In genomic region chr17:33539106-33539675, GRCm38 (mm10) we compare ENCODE assay signal across 10 mouse cellular contexts. TPM values are rescaled to one million over a fixed set of nuclear protein-coding genes. Genes with fewer than 3 reads are reported as not detected.
DNase-seq lines count a peak whose midpoint lies in the region; ATAC-seq and TF ChIP-seq lines count a peak whose summit lies in the region.
"Had no signal": no experiment of that assay in that cellular context is flagged by ENCODE, and none has a peak within 500 bp of the region (broad histone marks: within the 10 kb centered on the region; RNA-seq: fewer than 3 reads in every experiment).

No protein-coding gene starts in this region.

- TF ChIP-seq EP300 in heart, postnatal 0 days (IDR thresholded peaks at IDR 0.05; ENCODE audit: low read depth), result no peak

- no peaks in the 10 kb centered on the region for H3K27me3 ChIP-seq in liver, adult 2 months (ENCODE audit: control insufficient read depth, insufficient read depth, low read length)
- no peaks in the 10 kb centered on the region for H3K27me3 ChIP-seq in liver, embryonic 12.5 days (replicated peaks)
- no peaks in the 10 kb centered on the region for H3K27me3 ChIP-seq in heart, postnatal 0 days (ENCODE audit: control insufficient read depth, insufficient read depth, low read length)
- no peaks in the 10 kb centered on the region for H3K27me3 ChIP-seq in lung, embryonic 15.5 days
- H3K27me3 ChIP-seq in splenic B cell, adult 2 months (ENCODE audit: control insufficient read depth, insufficient read depth, low read length, poor library complexity, severe bottlenecking), result no peaks in the 10 kb centered on the region
- H3K27me3 ChIP-seq: heart, embryonic 13.5 days had no signal

- no peak overlapping the region for H3K4me3 ChIP-seq in liver, adult 2 months (ENCODE audit: insufficient read depth, low read depth, low read length)
- H3K4me3 ChIP-seq in liver, embryonic 12.5 days, result no peak overlapping the region
- no peak overlapping the region for H3K4me3 ChIP-seq in heart, postnatal 0 days (ENCODE audit: low read depth, low read length)
- H3K4me3 ChIP-seq in lung, embryonic 15.5 days, result no peak overlapping the region
- H3K4me3 ChIP-seq: heart, embryonic 13.5 days; myocyte had no signal

- TF ChIP-seq POLR2A in liver, adult 2 months (IDR thresholded peaks at IDR 0.05; ENCODE audit: extremely low read depth, insufficient read depth, low read length), result no peak
- TF ChIP-seq POLR2A in brain, embryonic 14.5 days (IDR thresholded peaks at IDR 0.05; ENCODE audit: borderline replicate concordance, extremely low read depth, insufficient read depth, insufficient read length, poor library complexity, severe bottlenecking), result no peak

- H3K4me2 ChIP-seq in liver, embryonic 12.5 days, result no peak overlapping the region
- no peak overlapping the region for H3K4me2 ChIP-seq in heart, postnatal 0 days (ENCODE audit: low read depth, low read length)
- H3K4me2 ChIP-seq in lung, embryonic 15.5 days, result no peak overlapping the region
- H3K4me2 ChIP-seq: heart, embryonic 13.5 days had no signal

- peak; percentile 40 to 47 for DNase-seq in adrenal gland, adult 18-20 months (ENCODE audit: low spot score in 2 of 2)
- DNase-seq in adrenal gland, postnatal 4 days (ENCODE audit: low spot score in 2 of 2), result no peak
- peak; percentile 49 for DNase-seq in liver, adult 2 months (ENCODE audit: extremely low read depth, low read depth, low spot score)
- DNase-seq in brain, embryonic 14.5 days (ENCODE audit: low read depth), result peak; percentile 79
- no peak for DNase-seq in heart, postnatal 0 days (ENCODE audit: low spot score)
- peak; percentile 74 for DNase-seq in splenic B cell, adult 2 months (ENCODE audit: low read depth, low spot score)

- peak; percentile 47 for TF ChIP-seq CTCF in liver, adult 2 months (IDR thresholded peaks at IDR 0.05; ENCODE audit: low read depth, low read length)
- peak; percentile 67; the same call in 1 of the 2 replicates for TF ChIP-seq CTCF in brain, embryonic 14.5 days (IDR thresholded peaks at IDR 0.05; ENCODE audit: borderline replicate concordance, extremely low read depth, insufficient read depth, insufficient read length)
- peak; percentile 72 for TF ChIP-seq CTCF in heart, postnatal 0 days (IDR thresholded peaks at IDR 0.05; ENCODE audit: low read depth)

- no peak overlapping the region for H3K27ac ChIP-seq in liver, adult 2 months (replicated peaks; ENCODE audit: insufficient read depth, low read depth, low read length)
- H3K27ac ChIP-seq in liver, embryonic 12.5 days, result no peak overlapping the region
- H3K27ac ChIP-seq in heart, postnatal 0 days (ENCODE audit: low read depth), result no peak overlapping the region
- no peak overlapping the region for H3K27ac ChIP-seq in lung, embryonic 15.5 days
- H3K27ac ChIP-seq: heart, embryonic 13.5 days had no signal

- ATAC-seq in liver, embryonic 12.5 days, result no peak
- ATAC-seq in heart, postnatal 0 days (ENCODE audit: insufficient read depth, low read depth), result no peak
- peak; percentile 36; the same call in 1 of the 2 replicates for ATAC-seq in lung, embryonic 15.5 days (ENCODE audit: borderline replicate concordance, extremely low read depth, low FRiP score, low TSS enrichment)

- no peaks in the 10 kb centered on the region for H3K36me3 ChIP-seq in liver, adult 2 months (ENCODE audit: control insufficient read depth, insufficient read depth, low read length)
- peaks cover 18% of the 10 kb centered on the region; the same call in 1 of the 2 replicates for H3K36me3 ChIP-seq in liver, embryonic 12.5 days
- H3K36me3 ChIP-seq in heart, postnatal 0 days (replicated peaks; ENCODE audit: control insufficient read depth, insufficient read depth, low read length), result peaks cover 10% of the 10 kb centered on the region; the same call in 1 of the 2 replicates
- peaks cover 77% of the 10 kb centered on the region for H3K36me3 ChIP-seq in lung, embryonic 15.5 days
- peaks cover 3% of the 10 kb centered on the region; the same call in 1 of the 2 replicates for H3K36me3 ChIP-seq in splenic B cell, adult 2 months (ENCODE audit: control insufficient read depth, insufficient read depth, low read length, poor library complexity, severe bottlenecking)

- H3K9me3 ChIP-seq in liver, embryonic 12.5 days (replicated peaks), result no peaks in the 10 kb centered on the region
- H3K9me3 ChIP-seq in heart, postnatal 0 days (replicated peaks; ENCODE audit: control insufficient read depth, low read length), result no peaks in the 10 kb centered on the region
- H3K9me3 ChIP-seq in lung, embryonic 15.5 days, result no peaks in the 10 kb centered on the region
- H3K9me3 ChIP-seq: heart, embryonic 13.5 days had no signal

- 83% methylated on average over 3 of the region's 3 CpGs for WGBS in liver, adult 2 months
- WGBS in liver, embryonic 12.5 days (ENCODE audit: insufficient replicate concordance), result 72% methylated on average over 3 of the region's 3 CpGs
- WGBS in heart, postnatal 0 days, result 76% methylated on average over 3 of the region's 3 CpGs
- WGBS in lung, embryonic 15.5 days, result 85% methylated on average over 3 of the region's 3 CpGs

- H3K4me1 ChIP-seq in liver, adult 2 months (ENCODE audit: control insufficient read depth, insufficient read depth, low read length), result no peaks in the 10 kb centered on the region
- H3K4me1 ChIP-seq in liver, embryonic 12.5 days, result no peaks in the 10 kb centered on the region
- no peaks in the 10 kb centered on the region for H3K4me1 ChIP-seq in heart, postnatal 0 days (ENCODE audit: control insufficient read depth, insufficient read depth)
- H3K4me1 ChIP-seq in lung, embryonic 15.5 days, result no peaks in the 10 kb centered on the region
- H3K4me1 ChIP-seq: heart, embryonic 13.5 days had no signal

- H3K79me2 ChIP-seq in liver, adult 2 months (ENCODE audit: control insufficient read depth, insufficient read depth, low read length), result no peaks in the 10 kb centered on the region

- no peak overlapping the region for H3K9ac ChIP-seq in liver, adult 2 months (ENCODE audit: low read depth, low read length)
- no peak overlapping the region for H3K9ac ChIP-seq in liver, embryonic 12.5 days
- no peak overlapping the region for H3K9ac ChIP-seq in heart, postnatal 0 days (replicated peaks; ENCODE audit: low read depth, low read length)
- H3K9ac ChIP-seq in lung, embryonic 15.5 days, result no peak overlapping the region
- H3K9ac ChIP-seq: heart, embryonic 13.5 days had no signal

RNA-seq across cellular contexts. Expression of gene Adamts10, which starts 15.2 kb away (rescaled TPM):
- total RNA-seq in adrenal gland, adult 18-20 months (2021), result 10 to 100 TPM; 20.4 to 21.7 TPM
- 10 to 100 TPM; 66.4 to 80.9 TPM for total RNA-seq in adrenal gland, postnatal 4 days (2021)
- 6.5 and 7.0 TPM in 2 replicates for total RNA-seq in liver, adult 2 months (2014; rRNA removed)
- polyA plus RNA-seq in liver, adult 2 months (2012; rRNA removed), result 6.6 and 8.6 TPM in 2 replicates
- 12.3 and 13.7 TPM in 2 replicates for polyA plus RNA-seq in liver, embryonic 12.5 days (2016; fragmentation: Nextera tagmentation; extraction: Ambion mirVana)
- 107 and 121 TPM in 2 replicates for polyA plus RNA-seq in brain, embryonic 14.5 days (2012; rRNA removed)
- 17.0 and 34.7 TPM in 2 replicates for total RNA-seq in heart, postnatal 0 days (2014; rRNA removed; ENCODE audit: low replicate concordance)
- 13.6 and 14.8 TPM in 2 replicates for polyA plus RNA-seq in heart, postnatal 0 days (2015; fragmentation: Nextera tagmentation; extraction: Ambion mirVana)
- 119 and 142 TPM in 2 replicates for polyA plus RNA-seq in lung, embryonic 15.5 days (2015; fragmentation: Nextera tagmentation; extraction: Ambion mirVana)

RNA-seq across cellular contexts. Expression of gene Myo1f, which starts 16.3 kb away (rescaled TPM):
- 1 to 10 TPM; 3.2 to 5.8 TPM for total RNA-seq in adrenal gland, adult 18-20 months (2021)
- total RNA-seq in adrenal gland, postnatal 4 days (2021), result 1 to 10 TPM; 3.0 to 3.6 TPM
- 1.7 and 2.9 TPM in 2 replicates for total RNA-seq in liver, adult 2 months (2014; rRNA removed)
- 1.1 and 1.4 TPM in 2 replicates for polyA plus RNA-seq in liver, adult 2 months (2012; rRNA removed)
- 7.4 and 8.5 TPM in 2 replicates for polyA plus RNA-seq in liver, embryonic 12.5 days (2016; fragmentation: Nextera tagmentation; extraction: Ambion mirVana)
- polyA plus RNA-seq in brain, embryonic 14.5 days (2012; rRNA removed), result 0.98 and 1.6 TPM in 2 replicates
- total RNA-seq in heart, postnatal 0 days (2014; rRNA removed; ENCODE audit: low replicate concordance), result 2.6 and 3.0 TPM in 2 replicates
- 1.1 and 1.6 TPM in 2 replicates for polyA plus RNA-seq in heart, postnatal 0 days (2015; fragmentation: Nextera tagmentation; extraction: Ambion mirVana)
- polyA plus RNA-seq in lung, embryonic 15.5 days (2015; fragmentation: Nextera tagmentation; extraction: Ambion mirVana), result 4.6 and 5.2 TPM in 2 replicates
- polyA plus RNA-seq: myocyte had no signal

Comparison
In these comparisons a context has a peak if more than half of its experiments do, and no peak if none do; other contexts are left out.
1. DNase-seq: peak in adrenal gland, adult 18-20 months (2 of 2), liver, adult 2 months (single experiment), brain, embryonic 14.5 days (single experiment) and splenic B cell, adult 2 months (single experiment); none in adrenal gland, postnatal 4 days (0 of 2) and heart, postnatal 0 days (single experiment).
2. Peak in every context shown above with its lines, with median percentiles within 50 percentile points of each other: CTCF ChIP-seq.